Mouse (Mus musculus) lung, postnatal 0 days (tissue): ENCODE measurements around the gene Pnpla8.

Experiments used
- CTCF ChIP-seq: IDR thresholded peaks from 2 replicates; pipeline ENCODE4 v1.5.1; 2016; ENCODE audit warnings: antibody characterized with exemption, mild to moderate bottlenecking
- EP300 ChIP-seq: IDR thresholded peaks from 2 replicates; pipeline ENCODE4 v1.6.1; 2016; ENCODE audit warnings: antibody characterized with exemption, mild to moderate bottlenecking, control low read depth

- no peak for TF ChIP-seq CTCF
- no peak for TF ChIP-seq EP300
These were observed 62.2 kb downstream of the Pnpla8 start for GRCm38 (mm10) chr12:44283378-44283777.
